Mouse (Mus musculus): ENCODE measurements around the gene Cxcl17. TPM values are rescaled to one million over a fixed set of nuclear protein-coding genes. Genes with fewer than 3 reads are reported as not detected.

Gene Cxcl17
- polyA plus RNA-seq, 1 experiment from 2014 or later: 38.1 TPM

DNA sequence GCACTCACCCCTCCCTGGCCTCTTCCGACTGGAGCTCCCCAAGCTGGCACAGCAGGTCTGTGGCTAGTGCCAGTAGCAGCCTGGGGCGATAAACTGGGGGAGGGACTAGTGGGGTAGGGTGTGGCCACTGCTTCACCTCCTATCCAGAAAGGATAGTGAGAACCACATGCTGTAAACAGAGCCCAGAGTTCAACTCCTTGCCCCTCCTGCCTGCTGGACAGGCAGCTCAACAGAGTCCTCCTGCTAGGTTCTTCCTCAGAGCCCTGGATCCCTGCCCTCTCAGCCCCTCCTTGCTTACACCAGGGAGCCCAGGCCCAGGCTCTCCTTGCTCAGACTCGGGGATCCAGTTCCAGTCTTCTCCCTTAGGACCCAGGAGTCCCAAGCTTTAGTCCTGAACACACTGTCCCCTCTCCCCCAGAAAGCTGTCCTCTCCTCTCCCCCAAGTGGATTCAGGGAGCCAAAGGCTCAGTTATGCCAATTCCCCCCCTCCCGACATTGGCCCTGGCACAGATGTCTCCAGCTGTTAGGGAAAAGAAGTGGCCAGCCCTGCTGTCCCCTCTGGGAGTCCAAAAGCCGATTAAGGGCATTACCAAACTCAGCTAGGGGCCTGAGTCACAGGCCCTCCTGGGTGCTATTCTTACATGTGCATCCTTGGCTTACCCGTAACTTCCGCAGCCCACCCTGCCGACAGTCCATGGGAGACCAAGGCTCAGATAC, 22.5 kb downstream of the Cxcl17 start:
- Histone ChIP-seq H3K4me2 (replicated peaks; ENCODE audit: low read depth, low read length) (peak overlapping the region; percentile 8; the same call in 1 of the 2 replicates), H3K27ac (ENCODE audit: low read length) (peak overlapping the region; percentile 84)
- DNase-seq (ENCODE audit: low spot score): peak; percentile 88

DNA sequence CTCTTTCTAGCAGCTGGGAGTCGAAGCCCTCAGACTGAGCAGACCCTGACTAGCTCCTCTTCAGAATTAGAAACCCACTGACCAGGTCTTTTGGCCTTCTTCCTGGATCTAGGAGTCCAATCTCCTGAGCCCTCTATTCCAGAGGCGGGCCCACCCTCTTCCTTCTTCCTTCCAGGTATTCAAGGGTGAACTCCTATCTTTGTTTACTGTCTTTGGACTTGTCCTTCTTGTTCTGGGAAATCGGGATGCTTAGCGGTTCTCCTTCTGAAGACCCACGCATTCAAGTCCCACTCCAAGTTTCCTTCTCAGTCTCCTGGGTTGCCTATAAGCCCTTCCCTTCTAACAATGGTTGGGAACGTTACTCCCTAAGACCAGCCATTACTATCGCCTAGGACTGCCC, 23.8 kb downstream of the Cxcl17 start:
- Histone ChIP-seq H3K36me3 (ENCODE audit: insufficient read depth, low read length) (peaks cover 6% of the 10 kb centered on the region; the same call in 1 of the 2 replicates), H3K27me3 (replicated peaks; ENCODE audit: insufficient read depth, low read length) (no peaks in the 10 kb centered on the region), H3K4me1 (ENCODE audit: insufficient read depth, low read depth, low read length) (peaks cover 53% of the 10 kb centered on the region), H3K9ac (replicated peaks; ENCODE audit: low read depth) (no peak overlapping the region), H3K4me2 (replicated peaks; ENCODE audit: low read depth, low read length) (peak overlapping the region; percentile 8; the same call in 1 of the 2 replicates), H3K27ac (ENCODE audit: low read length) (peak overlapping the region; percentile 84; the same call in 1 of the 2 replicates), H3K4me3 (ENCODE audit: low read depth, low read length) (no peak overlapping the region), H3K9me3 (ENCODE audit: low read length) (no peaks in the 10 kb centered on the region)
- DNase-seq (ENCODE audit: low spot score) (no peak), ATAC-seq (no peak)
- WGBS: 63% methylated on average over 7 of the region's 7 CpGs
- peak; percentile 85 for TF ChIP-seq EP300 (IDR thresholded peaks at IDR 0.05)
- TF ChIP-seq CTCF (IDR thresholded peaks at IDR 0.05): no peak

More for the DNA sequence above, 22.5 kb downstream of the Cxcl17 start:
- Histone ChIP-seq H3K9ac (replicated peaks; ENCODE audit: low read depth) (no peak overlapping the region), H3K36me3 (ENCODE audit: insufficient read depth, low read length) (no peaks in the 10 kb centered on the region), H3K4me3 (ENCODE audit: low read depth, low read length) (no peak overlapping the region), H3K4me1 (ENCODE audit: insufficient read depth, low read depth, low read length) (peaks cover 61% of the 10 kb centered on the region), H3K9me3 (ENCODE audit: low read length) (no peaks in the 10 kb centered on the region), H3K27me3 (replicated peaks; ENCODE audit: insufficient read depth, low read length) (no peaks in the 10 kb centered on the region)
- peak; percentile 64 for ATAC-seq
- no peak for TF ChIP-seq CTCF (IDR thresholded peaks at IDR 0.05)
- no peak for TF ChIP-seq EP300 (IDR thresholded peaks at IDR 0.05)
- 30% methylated on average over 8 of the region's 8 CpGs for WGBS

DNA sequence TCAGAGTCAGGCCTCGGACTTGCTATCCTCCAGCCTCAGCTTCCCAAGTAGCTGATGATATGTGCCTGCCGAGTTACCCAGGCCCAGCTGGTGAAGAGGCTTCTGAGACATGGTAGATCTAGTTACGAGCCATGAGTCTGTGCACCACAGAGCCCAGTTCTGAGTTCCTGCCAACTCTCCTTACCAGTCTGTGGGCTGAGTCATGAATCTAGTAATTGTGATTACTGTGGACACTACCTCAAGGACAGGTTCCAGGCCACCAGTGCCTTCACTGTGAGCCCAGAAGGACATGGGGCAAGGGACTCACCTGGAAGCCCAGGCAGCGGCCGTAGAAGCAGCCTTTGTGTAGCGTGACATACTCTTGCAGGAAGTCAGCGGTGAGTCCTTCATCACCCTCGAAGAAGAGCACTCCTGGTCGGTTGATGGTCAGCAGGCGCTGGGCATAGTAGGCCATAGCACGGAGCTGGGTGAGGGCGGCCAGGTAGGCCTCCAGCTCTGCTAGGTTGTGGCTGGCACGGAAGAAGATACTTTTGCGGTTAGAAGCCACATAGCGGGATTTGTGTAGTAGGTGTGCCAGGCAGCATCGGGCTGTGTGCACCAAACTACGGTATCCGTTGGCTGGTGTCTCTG, 24.8 kb downstream of the Cxcl17 start:
- H3K27ac ChIP-seq (ENCODE audit: low read length): peak overlapping the region; percentile 83
- 94% methylated on average over 18 of the region's 18 CpGs for WGBS
- H3K27me3 ChIP-seq (replicated peaks; ENCODE audit: insufficient read depth, low read length): no peaks in the 10 kb centered on the region
- H3K4me2 ChIP-seq (replicated peaks; ENCODE audit: low read depth, low read length): no peak overlapping the region
- ATAC-seq (no peak), DNase-seq (ENCODE audit: low spot score) (no peak)
- no peak overlapping the region for H3K4me3 ChIP-seq (ENCODE audit: low read depth, low read length)
- H3K4me1 ChIP-seq (ENCODE audit: insufficient read depth, low read depth, low read length): peaks cover 48% of the 10 kb centered on the region
- H3K36me3 ChIP-seq (ENCODE audit: insufficient read depth, low read length): peaks cover 6% of the 10 kb centered on the region; the same call in 1 of the 2 replicates
- no peak overlapping the region for H3K9ac ChIP-seq (replicated peaks; ENCODE audit: low read depth)
- TF ChIP-seq EP300 (IDR thresholded peaks at IDR 0.05): no peak
- no peak for TF ChIP-seq CTCF (IDR thresholded peaks at IDR 0.05)
- H3K9me3 ChIP-seq (ENCODE audit: low read length): no peaks in the 10 kb centered on the region

DNA sequence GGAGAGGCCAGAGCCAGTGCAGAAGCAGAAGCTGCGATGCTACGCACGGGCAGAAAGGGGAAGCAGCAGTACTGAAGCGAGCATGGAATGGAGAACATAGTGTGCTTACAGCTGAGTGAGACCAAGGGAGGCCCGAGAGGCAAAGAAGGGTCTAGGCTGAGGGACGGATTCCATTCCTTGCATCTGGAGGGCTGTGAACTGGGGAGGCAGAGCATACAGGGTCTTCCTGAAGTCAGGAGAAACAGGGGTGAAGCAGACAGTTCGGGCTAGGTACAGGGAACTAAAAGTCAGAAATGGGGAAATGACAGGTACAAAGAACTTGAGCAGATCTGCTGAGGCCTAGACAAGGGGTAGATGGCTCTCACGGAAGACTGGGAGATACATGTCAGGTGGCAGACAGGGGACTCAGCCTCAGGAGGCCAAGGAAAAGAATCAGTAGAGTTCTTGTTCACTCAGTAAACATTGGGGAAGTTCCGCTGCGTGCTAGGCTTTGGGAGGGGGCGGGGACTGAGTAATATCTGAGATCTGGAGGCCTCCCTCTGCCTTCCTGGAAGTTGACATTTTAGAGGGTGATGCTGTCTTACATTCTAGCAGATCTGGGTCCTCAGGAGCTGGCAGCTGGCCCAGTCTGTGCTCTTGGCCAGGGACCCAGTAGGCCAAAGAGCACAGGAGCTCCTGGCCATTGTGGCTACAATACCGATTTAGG, 26.7 kb downstream of the Cxcl17 start:
- H3K27ac ChIP-seq (ENCODE audit: low read length): peak overlapping the region; percentile 83
- 0 out of 2 replicates have a peak overlapping the region, but pooled peaks have one; percentile 1 for H3K9ac ChIP-seq (replicated peaks; ENCODE audit: low read depth)
- H3K9me3 ChIP-seq (ENCODE audit: low read length): no peaks in the 10 kb centered on the region
- peaks cover 48% of the 10 kb centered on the region for H3K4me1 ChIP-seq (ENCODE audit: insufficient read depth, low read depth, low read length)
- peak; percentile 79 for TF ChIP-seq EP300 (IDR thresholded peaks at IDR 0.05)
- TF ChIP-seq CTCF (IDR thresholded peaks at IDR 0.05): no peak
- peak; percentile 77 for ATAC-seq
- H3K4me3 ChIP-seq (ENCODE audit: low read depth, low read length): no peak overlapping the region
- DNase-seq (ENCODE audit: low spot score): peak; percentile 96
- peak overlapping the region; percentile 8 for H3K4me2 ChIP-seq (replicated peaks; ENCODE audit: low read depth, low read length)
- WGBS: 41% methylated on average over 12 of the region's 12 CpGs
- H3K27me3 ChIP-seq (replicated peaks; ENCODE audit: insufficient read depth, low read length): no peaks in the 10 kb centered on the region
- peaks cover 6% of the 10 kb centered on the region; the same call in 1 of the 2 replicates for H3K36me3 ChIP-seq (ENCODE audit: insufficient read depth, low read length)

DNA sequence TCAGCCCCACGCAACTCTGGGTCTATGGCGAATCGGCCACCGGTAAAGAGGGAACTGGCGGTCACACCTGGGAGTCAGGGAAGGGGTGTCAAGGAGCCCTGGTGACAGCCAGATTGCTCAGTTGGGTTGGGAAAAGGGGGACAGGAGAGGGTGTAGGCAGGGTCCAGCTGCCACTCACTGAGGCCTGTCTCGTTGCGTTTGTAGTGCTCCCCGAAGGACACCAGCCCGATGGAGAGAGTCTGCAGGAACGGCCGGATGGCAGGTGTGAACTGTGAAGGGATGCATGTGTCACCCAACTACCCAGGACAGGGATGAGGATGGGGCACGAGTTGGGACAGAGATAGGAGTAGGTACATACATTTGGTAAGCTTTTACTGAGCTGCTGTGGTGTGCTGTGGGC, 27.4 kb downstream of the Cxcl17 start:
- Histone ChIP-seq H3K9me3 (ENCODE audit: low read length) (no peaks in the 10 kb centered on the region), H3K4me2 (replicated peaks; ENCODE audit: low read depth, low read length) (no peak overlapping the region; the same call in 1 of the 2 replicates), H3K36me3 (ENCODE audit: insufficient read depth, low read length) (peaks cover 11% of the 10 kb centered on the region; the same call in 1 of the 2 replicates), H3K4me3 (ENCODE audit: low read depth, low read length) (no peak overlapping the region), H3K27ac (ENCODE audit: low read length) (peak overlapping the region; percentile 83), H3K9ac (replicated peaks; ENCODE audit: low read depth) (no peak overlapping the region), H3K27me3 (replicated peaks; ENCODE audit: insufficient read depth, low read length) (no peaks in the 10 kb centered on the region), H3K4me1 (ENCODE audit: insufficient read depth, low read depth, low read length) (peaks cover 47% of the 10 kb centered on the region)
- TF ChIP-seq EP300 (IDR thresholded peaks at IDR 0.05) (no peak), CTCF (IDR thresholded peaks at IDR 0.05) (no peak)
- no peak for DNase-seq (ENCODE audit: low spot score)
- ATAC-seq: no peak
- WGBS: 91% methylated on average over 12 of the region's 12 CpGs

DNA sequence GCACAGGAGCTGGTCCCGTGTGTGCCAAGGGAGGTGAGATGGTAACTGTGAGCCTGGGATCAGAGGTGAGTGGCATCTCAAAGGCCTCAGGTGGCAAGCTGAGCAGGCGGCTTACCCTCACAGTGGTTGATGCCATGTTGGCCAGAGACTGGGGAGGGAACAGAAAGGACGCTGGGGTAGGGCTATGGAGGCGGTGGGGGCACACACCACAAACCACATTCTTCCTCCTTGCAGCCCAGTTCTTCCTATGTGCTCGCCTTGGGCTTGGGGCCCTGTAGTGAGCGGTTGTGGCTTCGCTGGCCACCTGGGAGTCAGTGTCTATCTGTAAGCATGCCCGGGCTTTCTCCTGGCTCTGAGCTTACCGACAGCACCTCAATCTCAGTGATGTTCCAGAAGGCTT, 27.9 kb downstream of the Cxcl17 start:
- Histone ChIP-seq H3K4me2 (replicated peaks; ENCODE audit: low read depth, low read length) (no peak overlapping the region), H3K4me3 (ENCODE audit: low read depth, low read length) (no peak overlapping the region), H3K4me1 (ENCODE audit: insufficient read depth, low read depth, low read length) (peaks cover 42% of the 10 kb centered on the region), H3K27me3 (replicated peaks; ENCODE audit: insufficient read depth, low read length) (no peaks in the 10 kb centered on the region), H3K27ac (ENCODE audit: low read length) (peak overlapping the region; percentile 83; the same call in 1 of the 2 replicates), H3K36me3 (ENCODE audit: insufficient read depth, low read length) (peaks cover 12% of the 10 kb centered on the region; the same call in 1 of the 2 replicates), H3K9me3 (ENCODE audit: low read length) (no peaks in the 10 kb centered on the region), H3K9ac (replicated peaks; ENCODE audit: low read depth) (no peak overlapping the region)
- ATAC-seq (no peak), DNase-seq (ENCODE audit: low spot score) (no peak)
- TF ChIP-seq CTCF (IDR thresholded peaks at IDR 0.05) (no peak), EP300 (IDR thresholded peaks at IDR 0.05) (no peak)
- WGBS: 81% methylated on average over 9 of the region's 9 CpGs

Data from lung, postnatal 0 days (tissue).